Mouse (Mus musculus): ENCODE measurements around the gene Panx1.

- no peak for TF ChIP-seq CTCF (IDR thresholded peaks at IDR 0.05; ENCODE audit: borderline replicate concordance, insufficient read depth, low read depth, low read length)
- no peak for TF ChIP-seq POLR2A (IDR thresholded peaks at IDR 0.05; ENCODE audit: borderline replicate concordance, insufficient read depth, low read length)
Measured at GRCm38 (mm10) chr9:15018756-15019131, 26.5 kb downstream of the Panx1 start.

All from cerebellum, adult 2 months (tissue).